7 mouse cellular contexts compared by ENCODE assay signal in genomic region chr3:8244526-8245194, GRCm38 (mm10).
A peak's percentile ranks its signal among the peaks of the same experiment; 100 is the strongest.
DNase-seq lines count a peak whose midpoint lies in the region; ATAC-seq lines count a peak whose summit lies in the region.
"Not testable (repeated sequence)": the region's sequence is repeated elsewhere in the genome, so short reads cannot be mapped to it uniquely, and the experiment has no call there.

No protein-coding gene starts in this region.

- H3K27me3 ChIP-seq in forebrain, embryonic 10.5 days (ENCODE audit: poor library complexity, severe bottlenecking); liver, embryonic 11.5 days (replicated peaks; ENCODE audit: control insufficient read depth, insufficient read depth, low read length): not testable (repeated sequence)

- H3K4me3 ChIP-seq in forebrain, embryonic 10.5 days; liver, embryonic 11.5 days (ENCODE audit: low read depth, low read length): not testable (repeated sequence)

- 92% methylated on average over 4 of the region's 4 CpGs for WGBS in forebrain, embryonic 10.5 days
- WGBS in liver, embryonic 11.5 days: 83% methylated on average over 4 of the region's 4 CpGs

- H3K9ac ChIP-seq in liver, embryonic 11.5 days (ENCODE audit: low read depth, low read length): not testable (repeated sequence)

- not testable (repeated sequence) for ATAC-seq in liver, embryonic 11.5 days (replicated peaks; ENCODE audit: low FRiP score)

- H3K9me3 ChIP-seq in forebrain, embryonic 10.5 days; liver, embryonic 11.5 days (ENCODE audit: control insufficient read depth, low read length): not testable (repeated sequence)

- not testable (repeated sequence) for H3K36me3 ChIP-seq in forebrain, embryonic 10.5 days (replicated peaks); liver, embryonic 11.5 days (ENCODE audit: control insufficient read depth, insufficient read depth, low read length)

- DNase-seq in MEL-GATA-1-ER (ENCODE audit: extremely low read depth, low read depth): peak; percentile 76
- peak; percentile 39 for DNase-seq in c-Kit-positive CD71-positive TER-119-negative erythroid progenitor cells, embryonic 14.5 days (ENCODE audit: low read depth)
- peak; percentile 22 for DNase-seq in forebrain, embryonic 10.5 days (ENCODE audit: extremely low spot score, low spot score)
- peak; percentile 69 for DNase-seq in induced T-regulatory cell, adult 2 months (ENCODE audit: low read depth)
- peak; percentile 60 for DNase-seq in liver, embryonic 11.5 days (ENCODE audit: low spot score)
- peak; percentile 61 for DNase-seq in naive thymus-derived CD4-positive, alpha-beta T cell, adult 2 months (ENCODE audit: low read depth)
- DNase-seq in telencephalon, adult 2 months (ENCODE audit: low read depth, low spot score): peak; percentile 2

- H3K27ac ChIP-seq in forebrain, embryonic 10.5 days; liver, embryonic 11.5 days (ENCODE audit: low read depth, low read length): not testable (repeated sequence)

- not testable (repeated sequence) for H3K4me1 ChIP-seq in forebrain, embryonic 10.5 days; liver, embryonic 11.5 days (replicated peaks; ENCODE audit: control insufficient read depth, insufficient read depth, low read length)

- H3K4me2 ChIP-seq in liver, embryonic 11.5 days: not testable (repeated sequence)

Comparison
In these comparisons a context has a peak if more than half of its experiments do, and no peak if none do; other contexts are left out.
1. DNase-seq: peak in every context shown above with its lines; median percentile 76 in MEL-GATA-1-ER; 69 in induced T-regulatory cell, adult 2 months; 61 in naive thymus-derived CD4-positive, alpha-beta T cell, adult 2 months; 60 in liver, embryonic 11.5 days; 39 in c-Kit-positive CD71-positive TER-119-negative erythroid progenitor cells, embryonic 14.5 days; 22 in forebrain, embryonic 10.5 days; 2 in telencephalon, adult 2 months.